Mouse (Mus musculus): ENCODE results near the gene Cnih3.

DNA sequence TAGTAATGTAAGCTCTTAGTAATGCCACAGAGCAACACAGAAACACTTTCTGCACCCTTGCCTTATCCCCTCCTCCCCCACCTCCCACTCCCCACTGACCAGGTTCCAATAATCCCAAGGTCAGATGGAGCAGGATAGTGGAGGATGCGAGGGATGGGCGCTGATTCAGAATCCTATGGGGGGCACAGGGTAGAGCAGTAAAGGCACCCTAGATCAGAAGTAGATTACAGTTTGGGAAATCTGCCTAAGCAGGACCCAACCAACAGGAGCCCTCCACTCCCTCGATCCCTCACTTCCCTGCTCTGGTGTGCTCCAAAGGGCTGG is 423 bp upstream of the Cnih3 start:
- TF ChIP-seq MAX (IDR thresholded peaks at IDR 0.05; ENCODE audit: low read depth) (no peak), TCF12 (IDR thresholded peaks at IDR 0.05; ENCODE audit: insufficient read depth, poor library complexity, severe bottlenecking) (no peak), POLR2A (IDR thresholded peaks at IDR 0.05; ENCODE audit: insufficient read length, low read depth) (no peak)
